Mouse (Mus musculus) liver, adult 2 months (tissue): ENCODE measurements at regions not wholly inside any gene's neighbourhood (a gene's known extent, or its start where the extent isn't known, plus 50 kb on each side); places are given as distances from the start of the nearest gene placed in this dataset.

Experiments used
- DNase-seq: peaks from one replicate; pipeline ENCODE4 v3.0.0-alpha.2; 2011; ENCODE audit warnings: low read depth, low spot score; ENCODE audit errors: extremely low read depth
- H3K27ac ChIP-seq: fragments of 200-500 bp; replicated peaks from 2 replicates; pipeline ENCODE4 v1.5.1; 2012; ENCODE audit warnings: low read depth, mild to moderate bottlenecking, control low read depth, inconsistent platforms, low read length; ENCODE audit not compliant: insufficient read depth
- H3K27me3 ChIP-seq: fragments of 200-500 bp; 2 replicates; pipeline ENCODE4 v1.6.1; 2012; ENCODE audit warnings: mild to moderate bottlenecking, moderate library complexity, low read length, inconsistent platforms; ENCODE audit not compliant: control insufficient read depth, insufficient read depth
- H3K36me3 ChIP-seq: fragments of 200-500 bp; 2 replicates; pipeline ENCODE4 v1.6.1; 2012; ENCODE audit warnings: low read length, inconsistent platforms; ENCODE audit not compliant: control insufficient read depth, insufficient read depth
- H3K4me1 ChIP-seq: fragments of 200-500 bp; 2 replicates; pipeline ENCODE4 v1.6.1; 2011; ENCODE audit warnings: low read length; ENCODE audit not compliant: control insufficient read depth, insufficient read depth
- H3K4me3 ChIP-seq: fragments of 200-500 bp; 2 replicates; pipeline ENCODE4 v1.5.1; 2011; ENCODE audit warnings: low read depth, mild to moderate bottlenecking, control low read depth, low read length, moderate library complexity; ENCODE audit not compliant: insufficient read depth
- H3K79me2 ChIP-seq: fragments of 200-500 bp; 2 replicates; pipeline ENCODE4 v1.6.1; 2012; ENCODE audit warnings: inconsistent platforms, mild to moderate bottlenecking, low read length, moderate library complexity; ENCODE audit not compliant: control insufficient read depth, insufficient read depth
- H3K9ac ChIP-seq: fragments of 200-500 bp; 2 replicates; pipeline ENCODE4 v1.6.1; 2012; ENCODE audit warnings: low read depth, mild to moderate bottlenecking, control low read depth, inconsistent platforms, low read length
- CTCF ChIP-seq: fragments of 200-500 bp; IDR thresholded peaks from 2 replicates; pipeline ENCODE4 v1.5.1; 2011; ENCODE audit warnings: low read depth, low read length, control low read depth
- POLR2A ChIP-seq: fragments of 200-500 bp; IDR thresholded peaks from 2 replicates; pipeline ENCODE4 v1.6.1; 2011; ENCODE audit warnings: low read length, control low read depth; ENCODE audit not compliant: insufficient read depth; ENCODE audit errors: extremely low read depth
- WGBS: fragments of 180-500 bp; shearing (Covaris S2); methylation state at CpG from one replicate; pipeline ENCODE4 v1.1.7; 2018; 5-methylcytosine and 5-hydroxymethylcytosine counted together

DNA sequence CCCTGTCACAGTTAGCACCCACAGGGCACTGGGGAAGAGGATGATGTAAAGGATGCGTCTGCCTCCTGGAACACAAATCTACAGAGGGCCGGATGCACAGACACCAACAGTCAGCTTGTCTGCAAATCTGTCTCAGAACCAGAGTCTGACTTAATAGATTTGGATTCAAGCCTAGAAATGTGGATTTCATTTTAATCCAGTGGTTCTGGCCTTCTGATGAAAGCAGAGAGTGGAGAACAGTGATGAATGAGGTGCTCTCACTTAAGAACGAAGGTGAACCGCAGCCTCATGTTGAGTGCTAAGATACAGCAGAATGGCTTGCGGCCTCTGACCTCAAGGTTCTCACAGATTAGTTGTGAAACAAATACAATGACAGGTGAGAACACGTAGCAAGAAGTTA lies 446.5 kb downstream of the Tmem114 start:
- 69% methylated on average over 6 of the region's 6 CpGs for WGBS
- no peak overlapping the region for H3K4me3 ChIP-seq
- no peaks in the 10 kb centered on the region for H3K36me3 ChIP-seq
- no peak for DNase-seq
- no peak for TF ChIP-seq POLR2A
- no peak for TF ChIP-seq CTCF
- H3K79me2 ChIP-seq: no peaks in the 10 kb centered on the region
- H3K9ac ChIP-seq: no peak overlapping the region
- H3K27ac ChIP-seq: no peak overlapping the region
- no peaks in the 10 kb centered on the region for H3K4me1 ChIP-seq
- H3K27me3 ChIP-seq: no peaks in the 10 kb centered on the region

DNA sequence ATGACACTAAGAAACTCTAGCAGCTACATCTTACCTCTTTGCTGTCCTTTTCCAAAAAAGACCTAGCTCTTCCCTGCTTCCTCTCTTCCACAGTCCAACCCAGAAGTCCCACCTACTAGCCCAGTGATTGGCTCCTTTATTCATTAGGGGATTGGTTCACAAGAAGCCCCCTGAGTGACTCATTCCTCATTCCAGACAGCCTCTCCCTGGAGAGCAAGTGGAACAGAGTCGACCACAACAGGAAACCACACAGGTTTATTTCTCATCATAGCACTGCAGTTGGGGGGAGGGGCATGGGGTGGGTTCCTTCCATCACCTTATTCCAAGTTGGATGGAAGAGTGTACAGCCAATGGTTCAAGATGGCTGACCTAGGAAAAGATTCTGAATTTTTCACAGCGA lies 473.3 kb downstream of the Tmem114 start:
- DNase-seq: no peak
- H3K9ac ChIP-seq: no peak overlapping the region
- H3K4me3 ChIP-seq: no peak overlapping the region
- H3K27me3 ChIP-seq: no peaks in the 10 kb centered on the region
- no peaks in the 10 kb centered on the region for H3K79me2 ChIP-seq
- WGBS: 82% methylated on average over 2 of the region's 2 CpGs
- no peak overlapping the region for H3K27ac ChIP-seq
- TF ChIP-seq CTCF (no peak), POLR2A (no peak)
- no peaks in the 10 kb centered on the region for H3K4me1 ChIP-seq
- no peaks in the 10 kb centered on the region for H3K36me3 ChIP-seq

DNA sequence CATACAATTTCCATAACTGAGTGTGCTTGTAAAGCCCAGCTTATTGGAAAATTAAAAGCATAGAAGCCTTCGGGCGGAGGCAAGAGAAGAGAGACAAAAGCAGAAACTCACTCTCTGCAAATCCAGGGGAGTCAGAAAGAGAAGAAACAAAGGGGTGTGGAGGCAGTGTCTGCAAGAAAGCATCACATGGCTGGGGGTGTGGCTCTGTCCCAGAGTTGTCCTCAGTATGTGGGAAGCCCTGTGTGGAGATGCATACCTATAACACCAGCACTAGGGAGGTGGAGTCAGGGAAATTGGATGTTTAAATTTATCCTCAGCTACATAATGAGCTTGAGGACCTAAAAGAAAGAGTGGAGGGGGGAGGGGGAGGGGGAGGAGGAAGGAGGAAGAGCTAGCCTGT lies 482.6 kb downstream of the Tmem114 start:
- no peaks in the 10 kb centered on the region for H3K4me1 ChIP-seq
- no peak for DNase-seq

DNA sequence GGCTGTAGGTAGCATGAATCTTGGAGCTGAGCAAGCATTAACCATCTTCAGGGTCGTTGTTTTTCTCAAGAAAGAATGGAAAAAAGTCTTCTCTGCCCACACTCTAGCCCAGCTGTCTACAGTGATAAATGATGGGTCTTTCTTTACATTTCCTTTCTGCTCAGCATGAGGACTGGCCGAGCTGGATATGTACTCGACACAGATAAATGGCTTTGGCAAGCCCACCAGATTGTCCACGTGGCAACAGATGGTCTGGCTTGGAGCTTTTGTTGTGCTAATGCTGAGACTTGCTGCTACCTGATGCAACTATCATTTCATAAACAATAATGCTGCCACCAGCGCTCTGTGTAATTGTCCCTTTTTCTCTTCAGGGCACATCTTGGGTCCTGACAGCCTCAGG lies 487.8 kb downstream of the Tmem114 start:
- H3K9ac ChIP-seq: no peak overlapping the region
- TF ChIP-seq POLR2A: no peak
- TF ChIP-seq CTCF: no peak
- H3K27ac ChIP-seq: no peak overlapping the region
- H3K27me3 ChIP-seq: no peaks in the 10 kb centered on the region
- no peaks in the 10 kb centered on the region for H3K4me1 ChIP-seq
- H3K79me2 ChIP-seq: no peaks in the 10 kb centered on the region
- H3K36me3 ChIP-seq: no peaks in the 10 kb centered on the region
- no peak overlapping the region for H3K4me3 ChIP-seq
- WGBS: 42% methylated on average over 5 of the region's 5 CpGs
- DNase-seq: no peak

More for the DNA sequence above, 482.6 kb downstream of the Tmem114 start:
- Histone ChIP-seq H3K27ac (no peak overlapping the region), H3K4me3 (no peak overlapping the region), H3K27me3 (no peaks in the 10 kb centered on the region), H3K36me3 (no peaks in the 10 kb centered on the region), H3K9ac (no peak overlapping the region), H3K79me2 (no peaks in the 10 kb centered on the region)
- TF ChIP-seq POLR2A (no peak), CTCF (no peak)
- WGBS: 94% methylated on average over 2 of the region's 2 CpGs

DNA sequence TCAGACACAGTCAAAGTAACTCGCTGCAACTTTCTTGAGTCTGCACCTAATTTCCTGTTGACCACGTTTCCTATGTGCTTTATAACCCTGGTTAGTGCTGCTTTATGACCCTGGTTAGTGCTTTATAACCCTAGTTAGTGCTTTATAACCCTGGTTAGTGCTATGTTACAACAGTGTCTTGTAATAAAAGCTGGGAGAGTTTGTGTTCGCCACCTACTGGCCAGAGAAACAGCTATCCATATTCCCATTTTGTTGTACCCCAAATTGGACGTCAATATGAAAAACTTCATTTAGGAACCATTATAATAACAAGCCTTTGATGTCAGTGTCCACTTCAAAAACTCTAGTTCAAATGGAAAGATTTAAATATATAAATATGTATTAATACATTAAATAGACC lies 492.6 kb downstream of the Tmem114 start:
- DNase-seq: no peak
- Histone ChIP-seq H3K27me3 (no peaks in the 10 kb centered on the region), H3K9ac (no peak overlapping the region), H3K36me3 (no peaks in the 10 kb centered on the region), H3K79me2 (no peaks in the 10 kb centered on the region), H3K4me1 (no peaks in the 10 kb centered on the region), H3K27ac (no peak overlapping the region), H3K4me3 (no peak overlapping the region)
- TF ChIP-seq POLR2A: no peak
- TF ChIP-seq CTCF: no peak
- 55% methylated on average over 4 of the region's 4 CpGs for WGBS

- no peak overlapping the region for H3K9ac ChIP-seq
- H3K79me2 ChIP-seq: no peaks in the 10 kb centered on the region
- H3K4me3 ChIP-seq: no peak overlapping the region
- H3K27me3 ChIP-seq: no peaks in the 10 kb centered on the region
- no peak for DNase-seq
- no peaks in the 10 kb centered on the region for H3K36me3 ChIP-seq
- H3K4me1 ChIP-seq: no peaks in the 10 kb centered on the region
- WGBS: 93% methylated on average over 6 of the region's 6 CpGs
- no peak for TF ChIP-seq CTCF
- no peak for TF ChIP-seq POLR2A
- H3K27ac ChIP-seq: no peak overlapping the region
Observed at GRCm38 (mm10) chr16:7931676-7932075, 493.3 kb downstream of the Tmem114 start.
